Mouse (Mus musculus): ENCODE data around the gene Gk5. TPM values are rescaled to one million over a fixed set of nuclear protein-coding genes. Genes with fewer than 3 reads are reported as not detected.
"Not testable (repeated sequence)": the region's sequence is repeated elsewhere in the genome, so short reads cannot be mapped to it uniquely, and the experiment has no call there.

Gene Gk5
- total RNA-seq, 2 experiments from 2014 or later, result 4.1 to 5.1 TPM

- no peak for DNase-seq (ENCODE audit: extremely low spot score in 1 of 2, low spot score in 1 of 2)
Observed at GRCm38 (mm10) chr9:96143633-96144032, 24.5 kb downstream of the Gk5 start.

- no peak for DNase-seq (ENCODE audit: extremely low spot score in 1 of 2, low spot score in 1 of 2)
Observed at GRCm38 (mm10) chr9:96144883-96145282, 25.7 kb downstream of the Gk5 start.

GRCm38 (mm10) chr9:96152801-96153200 is 33.6 kb downstream of the Gk5 start:
- DNase-seq (ENCODE audit: extremely low spot score in 1 of 2, low spot score in 1 of 2), result no peak

- DNase-seq (ENCODE audit: extremely low spot score in 1 of 2, low spot score in 1 of 2), result no peak
Observed at GRCm38 (mm10) chr9:96158431-96158830, 39.3 kb downstream of the Gk5 start.

GRCm38 (mm10) chr9:96159047-96159446 is 39.9 kb downstream of the Gk5 start:
- no peak for DNase-seq (ENCODE audit: extremely low spot score in 1 of 2, low spot score in 1 of 2)

GRCm38 (mm10) chr9:96160767-96161166 is 41.6 kb downstream of the Gk5 start:
- no peak for DNase-seq (ENCODE audit: extremely low spot score in 1 of 2, low spot score in 1 of 2)

- DNase-seq (ENCODE audit: extremely low spot score in 1 of 2, low spot score in 1 of 2), result no peak
Observed at GRCm38 (mm10) chr9:96162421-96162820, 43.3 kb downstream of the Gk5 start.

GRCm38 (mm10) chr9:96163443-96163842 is 44.3 kb downstream of the Gk5 start:
- no peak for DNase-seq (ENCODE audit: extremely low spot score in 1 of 2, low spot score in 1 of 2)

GRCm38 (mm10) chr9:96163983-96164382 is 44.8 kb downstream of the Gk5 start:
- DNase-seq (ENCODE audit: extremely low spot score in 1 of 2, low spot score in 1 of 2), result not testable (repeated sequence)

GRCm38 (mm10) chr9:96167168-96167585 is 48.0 kb downstream of the Gk5 start:
- DNase-seq (ENCODE audit: extremely low spot score in 1 of 2, low spot score in 1 of 2), result peak; percentile 47 to 73

GRCm38 (mm10) chr9:96170600-96170999 is 51.4 kb downstream of the Gk5 start:
- no peak for DNase-seq (ENCODE audit: extremely low spot score in 1 of 2, low spot score in 1 of 2)

GRCm38 (mm10) chr9:96184909-96185308 is 65.7 kb downstream of the Gk5 start:
- no peak for DNase-seq (ENCODE audit: extremely low spot score in 1 of 2, low spot score in 1 of 2)

- DNase-seq (ENCODE audit: extremely low spot score in 1 of 2, low spot score in 1 of 2), result no peak
Observed at GRCm38 (mm10) chr9:96186701-96187100, 67.5 kb downstream of the Gk5 start.

GRCm38 (mm10) chr9:96195885-96196622 is 76.9 kb downstream of the Gk5 start, which contains the start of gene Tfdp2:
TSS of gene Tfdp2 (plus strand) at chr9:96196275.
- peak; percentile 74 for DNase-seq (ENCODE audit: extremely low spot score in 1 of 2, low spot score in 1 of 2)

- DNase-seq (ENCODE audit: extremely low spot score in 1 of 2, low spot score in 1 of 2), result peak; percentile 34 to 45
Observed at GRCm38 (mm10) chr9:96196636-96197181, 77.5 kb downstream of the Gk5 start.

- no peak for DNase-seq (ENCODE audit: extremely low spot score in 1 of 2, low spot score in 1 of 2)
Observed at GRCm38 (mm10) chr9:96197806-96198205, 78.6 kb downstream of the Gk5 start.

GRCm38 (mm10) chr9:96203663-96204062 is 84.5 kb downstream of the Gk5 start:
- no peak for DNase-seq (ENCODE audit: extremely low spot score in 1 of 2, low spot score in 1 of 2)

GRCm38 (mm10) chr9:96207428-96207827 is 88.3 kb downstream of the Gk5 start:
- DNase-seq (ENCODE audit: extremely low spot score in 1 of 2, low spot score in 1 of 2), result no peak

GRCm38 (mm10) chr9:96213036-96213645 is 94.0 kb downstream of the Gk5 start:
- no peak for DNase-seq (ENCODE audit: extremely low spot score in 1 of 2, low spot score in 1 of 2)

- DNase-seq (ENCODE audit: extremely low spot score in 1 of 2, low spot score in 1 of 2), result no peak
Observed at GRCm38 (mm10) chr9:96214171-96214570, 95.0 kb downstream of the Gk5 start.

- no peak for DNase-seq (ENCODE audit: extremely low spot score in 1 of 2, low spot score in 1 of 2)
Observed at GRCm38 (mm10) chr9:96217299-96217698, 98.1 kb downstream of the Gk5 start.

- DNase-seq (ENCODE audit: extremely low spot score in 1 of 2, low spot score in 1 of 2), result no peak
Observed at GRCm38 (mm10) chr9:96217799-96218198, 98.6 kb downstream of the Gk5 start.
